Mouse (Mus musculus): Measurements from ENCODE around the gene Cfap54.

DNA sequence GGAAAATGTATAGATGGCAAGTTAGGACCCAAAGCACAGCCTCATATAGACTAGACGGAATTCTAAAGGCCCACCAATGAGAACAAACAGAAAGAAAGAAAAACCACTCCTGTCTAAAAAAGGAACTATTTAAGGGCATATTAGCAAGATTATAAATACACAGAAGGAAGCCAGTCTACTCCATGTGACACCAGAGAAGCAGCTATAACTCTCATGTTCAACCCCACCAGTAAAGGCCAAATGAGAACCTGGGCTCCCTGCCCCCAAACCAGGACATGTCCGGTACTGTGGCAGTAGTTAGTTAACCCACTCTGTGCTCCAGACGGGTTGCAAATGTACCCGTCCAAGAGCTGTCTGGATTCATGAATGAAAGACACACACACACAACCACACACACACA lies 14.4 kb upstream of the Cfap54 start:
- TF ChIP-seq CTCF (IDR thresholded peaks at IDR 0.05; ENCODE audit: control insufficient read depth, insufficient read depth, insufficient read length) (no peak), USF1 (IDR thresholded peaks at IDR 0.05; ENCODE audit: low read depth) (no peak), MYOG (IDR thresholded peaks at IDR 0.05; ENCODE audit: control insufficient read depth, extremely low read depth, insufficient read length) (no peak), MYOD1 (IDR thresholded peaks at IDR 0.05; ENCODE audit: control insufficient read depth, insufficient read length, low read depth) (no peak), FOSL1 (IDR thresholded peaks at IDR 0.05; ENCODE audit: insufficient read depth, low read length, poor library complexity, severe bottlenecking) (no peak)

All from C2C12 (cell line).